Mouse (Mus musculus): Measurements from ENCODE around the gene Itsn1. TPM values are rescaled to one million over a fixed set of nuclear protein-coding genes. Genes with fewer than 3 reads are reported as not detected.

Itsn1 gene
- total RNA-seq, 2 experiments from 2014 or later = 158 to 175 TPM

GRCm38 (mm10) chr16:91848505-91848904 lies 119.4 kb downstream of the Itsn1 start:
- DNase-seq = no peak

GRCm38 (mm10) chr16:91848906-91849603 lies 120.0 kb downstream of the Itsn1 start:
- DNase-seq = no peak

GRCm38 (mm10) chr16:91850175-91850574 lies 121.1 kb downstream of the Itsn1 start:
- no peak for DNase-seq

DNA sequence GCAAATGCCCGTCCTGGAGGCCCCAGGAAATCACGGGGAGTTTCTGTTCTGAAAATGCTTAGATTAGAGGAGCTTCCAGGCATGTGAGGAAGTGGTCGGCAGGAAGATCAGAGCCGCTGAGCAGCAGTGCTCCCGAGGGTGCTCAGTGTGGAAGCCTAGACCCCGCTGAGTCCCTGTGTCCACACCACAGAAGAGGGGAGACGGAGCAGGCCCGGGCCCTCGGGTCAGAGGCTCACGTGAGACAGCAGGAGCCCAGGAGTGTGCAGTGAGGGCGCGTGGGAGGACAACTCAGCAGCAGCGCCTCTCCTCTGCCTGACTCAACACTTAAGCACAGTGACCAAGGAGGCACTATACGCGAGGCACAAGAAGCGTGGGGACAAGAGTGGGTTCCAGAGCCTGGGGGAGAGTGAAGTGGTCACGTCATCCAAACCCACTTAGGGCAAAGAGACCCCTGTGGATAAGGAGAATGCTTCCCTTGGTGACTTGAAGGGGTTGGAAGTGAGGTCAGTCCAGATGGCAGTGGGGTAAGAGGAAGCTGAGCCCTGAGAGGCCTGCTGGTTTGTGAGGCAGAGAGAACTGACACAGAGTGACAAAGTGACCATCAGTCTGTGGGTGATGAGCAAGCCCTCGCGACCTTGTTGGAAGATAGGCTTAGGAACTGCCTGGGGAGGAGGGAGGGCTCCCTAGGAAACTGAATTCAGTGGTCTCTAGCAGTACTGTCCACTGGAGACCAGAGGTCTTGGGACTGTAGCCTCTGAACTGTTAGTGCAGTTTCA lies 122.6 kb downstream of the Itsn1 start:
- no peak for DNase-seq

- no peak for DNase-seq
These were observed 123.7 kb downstream of the Itsn1 start for GRCm38 (mm10) chr16:91852753-91853152.

DNA sequence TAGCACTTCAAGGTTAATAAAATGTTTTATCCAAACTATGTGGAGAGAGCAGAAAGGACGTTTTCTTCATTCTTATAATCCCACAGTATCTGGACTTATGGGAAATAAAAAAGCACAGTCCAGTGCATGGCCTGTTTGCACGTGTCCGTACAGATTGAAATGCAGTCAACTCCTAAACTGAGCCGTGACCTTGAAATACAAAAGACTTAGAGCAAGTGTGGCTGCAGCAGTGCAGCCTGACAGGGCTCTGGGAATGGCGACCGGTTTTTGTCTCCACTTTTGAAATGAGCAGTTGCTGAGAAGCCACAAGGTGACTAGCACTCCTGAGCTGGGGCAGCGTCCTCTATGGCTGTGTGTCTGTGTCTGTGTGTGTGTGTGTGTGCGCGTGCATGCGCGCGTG lies 124.1 kb downstream of the Itsn1 start:
- DNase-seq = no peak

GRCm38 (mm10) chr16:91858695-91859094 lies 129.6 kb downstream of the Itsn1 start:
- no peak for DNase-seq

DNA sequence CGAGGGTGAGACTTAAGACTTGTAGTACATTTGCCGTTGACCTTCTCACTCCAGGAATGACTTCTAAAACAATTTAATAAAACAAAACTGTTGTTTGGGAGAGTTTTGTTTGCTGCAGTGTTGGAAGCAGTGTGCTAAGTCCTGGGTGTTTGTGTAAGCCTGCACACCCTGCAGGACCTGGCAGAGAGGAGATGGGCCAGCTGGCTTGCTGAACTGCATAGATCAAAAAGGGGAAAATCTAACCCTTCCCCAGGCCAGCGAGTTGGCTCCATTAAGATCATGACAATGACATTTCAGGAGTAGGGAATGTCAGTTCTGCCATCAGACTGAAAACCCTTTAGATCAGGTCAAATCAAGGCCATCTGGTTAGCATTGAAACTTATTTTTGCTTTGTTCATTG lies 130.1 kb downstream of the Itsn1 start:
- no peak for DNase-seq

DNA sequence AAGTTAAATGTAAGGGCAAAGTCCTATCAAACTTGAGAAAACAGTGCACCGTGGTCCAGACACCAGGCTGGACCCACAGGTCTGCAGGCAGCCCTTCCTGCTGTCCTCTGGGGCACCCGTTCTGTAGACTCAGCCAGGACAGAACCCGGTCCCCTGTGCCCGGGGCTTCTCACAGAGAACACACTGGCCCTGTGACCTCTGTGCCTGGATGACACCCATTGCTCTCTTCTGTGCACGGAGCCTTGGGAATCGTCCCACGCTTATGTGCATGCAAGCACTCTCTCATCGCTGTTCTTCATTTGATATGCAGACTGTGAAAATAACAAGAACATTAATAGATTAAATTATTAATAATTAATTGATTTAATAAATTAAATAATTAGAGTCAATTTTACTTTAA lies 130.9 kb downstream of the Itsn1 start:
- no peak for DNase-seq

GRCm38 (mm10) chr16:91860471-91861125 lies 131.5 kb downstream of the Itsn1 start:
- no peak for DNase-seq

- peak in 1 of 2 experiments; percentile 55 for DNase-seq
These were observed 132.8 kb downstream of the Itsn1 start for GRCm38 (mm10) chr16:91861784-91862371.

DNA sequence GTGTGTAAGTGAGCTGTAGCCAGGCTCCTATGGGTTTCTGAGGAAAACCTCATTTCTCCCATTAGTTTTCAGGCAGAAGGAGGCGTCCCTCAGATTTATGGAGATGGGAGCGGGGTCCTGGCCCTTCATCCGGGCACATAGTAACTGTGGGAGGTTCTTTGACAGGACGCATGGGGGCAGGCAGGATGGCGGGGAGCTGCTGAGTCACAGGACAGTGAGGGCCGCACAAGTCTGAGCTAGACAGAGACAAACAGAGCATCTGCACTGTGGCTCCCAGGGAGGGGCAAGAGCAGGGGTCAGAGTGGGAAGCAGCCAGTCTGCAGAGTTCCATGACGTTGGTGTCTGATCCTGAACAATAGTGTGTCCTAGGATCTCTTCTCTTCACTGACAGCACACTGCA lies 133.8 kb downstream of the Itsn1 start:
- no peak for DNase-seq

DNA sequence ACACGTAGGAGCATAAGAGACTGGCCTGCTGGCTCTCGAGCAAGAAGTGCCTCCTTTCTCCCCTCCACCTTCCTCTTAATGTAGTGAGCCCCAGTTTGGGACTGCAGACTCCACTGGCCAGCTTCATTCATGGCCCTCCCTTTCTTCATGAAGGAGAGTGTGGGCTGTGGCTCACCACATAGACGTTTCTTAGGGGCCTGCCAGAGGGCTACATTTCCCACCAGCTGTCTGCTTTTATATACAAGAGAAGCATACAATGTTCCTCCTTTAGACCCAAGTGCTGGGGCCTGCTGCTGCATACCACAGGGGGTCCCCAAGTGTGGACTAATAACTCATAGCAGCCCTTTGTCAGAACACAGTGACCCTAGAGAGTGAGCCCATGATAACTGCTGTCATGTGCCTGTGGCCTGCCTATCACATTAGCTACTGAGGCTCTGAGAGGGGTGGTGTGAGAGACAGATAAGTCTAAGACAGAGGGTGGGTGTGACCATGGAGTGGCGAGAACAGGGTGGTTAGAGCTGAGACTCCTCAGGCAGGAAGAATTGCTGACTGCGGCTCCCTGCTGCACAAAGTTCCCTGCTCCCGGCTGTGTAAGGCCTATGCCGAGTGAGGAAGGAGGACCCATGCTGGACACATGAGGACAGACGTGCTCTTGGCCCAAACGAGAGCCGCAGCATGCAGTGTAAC lies 135.7 kb downstream of the Itsn1 start:
- no peak for DNase-seq

DNA sequence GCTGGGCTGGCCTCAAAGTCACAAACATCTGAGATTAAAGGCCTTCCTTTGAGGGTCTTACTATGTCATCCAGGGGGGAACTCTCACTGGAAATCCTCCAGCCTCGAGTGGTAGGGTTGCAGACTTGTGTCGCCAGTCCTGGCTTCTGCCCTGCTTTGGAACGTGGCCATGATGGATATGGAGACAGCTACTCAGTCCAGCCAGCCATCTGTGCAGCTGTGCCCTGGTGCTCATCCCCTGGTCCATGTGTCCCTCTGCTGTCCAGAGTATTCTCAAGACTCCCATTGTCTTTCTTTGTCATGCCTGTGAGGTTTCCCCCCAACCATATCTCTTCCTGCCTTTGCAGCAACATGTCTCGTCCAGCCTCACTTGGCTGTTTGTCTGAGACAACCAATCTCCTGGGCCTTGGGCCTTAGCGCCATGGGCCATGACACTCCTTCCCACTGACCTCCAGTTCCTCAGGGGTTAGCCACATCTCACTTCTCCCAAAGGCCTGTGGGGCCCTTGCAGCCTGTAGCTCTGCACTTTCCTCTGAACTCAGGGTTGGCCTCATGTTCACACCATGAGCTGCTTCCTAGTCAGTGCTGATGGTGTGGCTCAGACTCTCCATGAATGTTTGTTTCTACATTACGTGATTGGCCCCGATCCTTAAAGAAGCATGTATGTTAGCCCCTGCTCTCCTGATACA lies 136.6 kb downstream of the Itsn1 start:
- no peak for DNase-seq

DNA sequence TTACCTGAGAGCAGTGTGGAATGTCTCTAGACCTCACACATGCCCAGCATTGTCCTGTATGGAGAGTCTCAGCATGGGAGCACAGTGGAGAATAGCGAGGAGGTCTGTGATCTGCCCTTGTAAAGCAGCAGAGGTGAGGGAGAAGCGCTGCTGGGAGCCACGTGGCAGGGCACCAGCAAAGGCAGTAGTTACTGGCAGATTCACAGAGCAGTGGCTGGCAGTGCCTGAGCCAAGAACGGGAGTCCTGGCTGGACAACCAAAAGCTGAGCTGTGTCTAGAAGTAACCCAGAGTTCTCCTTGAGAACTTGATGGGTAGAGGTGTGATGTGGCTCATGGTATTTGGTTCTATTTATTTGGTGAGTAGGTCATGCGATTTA lies 137.2 kb downstream of the Itsn1 start:
- DNase-seq = no peak

DNA sequence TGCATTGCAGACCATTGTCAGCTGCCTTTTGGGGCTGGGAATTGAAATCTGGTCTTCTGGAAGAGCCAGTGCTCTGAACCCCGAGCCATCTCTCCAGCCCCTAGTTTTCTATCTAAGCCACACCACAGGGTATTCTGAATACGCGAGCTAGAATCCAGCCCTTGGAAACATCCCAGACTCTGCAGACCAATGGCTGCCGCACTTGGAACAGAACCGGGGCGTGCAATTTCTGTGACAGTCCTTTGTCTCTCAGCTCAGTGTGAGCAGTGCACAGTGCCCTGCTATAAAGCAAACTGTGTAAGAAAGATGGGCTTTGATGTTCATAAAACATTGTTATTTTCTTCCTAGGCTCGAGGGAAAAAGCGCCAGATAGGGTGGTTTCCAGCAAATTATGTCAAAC lies 138.6 kb downstream of the Itsn1 start:
- DNase-seq = no peak

DNA sequence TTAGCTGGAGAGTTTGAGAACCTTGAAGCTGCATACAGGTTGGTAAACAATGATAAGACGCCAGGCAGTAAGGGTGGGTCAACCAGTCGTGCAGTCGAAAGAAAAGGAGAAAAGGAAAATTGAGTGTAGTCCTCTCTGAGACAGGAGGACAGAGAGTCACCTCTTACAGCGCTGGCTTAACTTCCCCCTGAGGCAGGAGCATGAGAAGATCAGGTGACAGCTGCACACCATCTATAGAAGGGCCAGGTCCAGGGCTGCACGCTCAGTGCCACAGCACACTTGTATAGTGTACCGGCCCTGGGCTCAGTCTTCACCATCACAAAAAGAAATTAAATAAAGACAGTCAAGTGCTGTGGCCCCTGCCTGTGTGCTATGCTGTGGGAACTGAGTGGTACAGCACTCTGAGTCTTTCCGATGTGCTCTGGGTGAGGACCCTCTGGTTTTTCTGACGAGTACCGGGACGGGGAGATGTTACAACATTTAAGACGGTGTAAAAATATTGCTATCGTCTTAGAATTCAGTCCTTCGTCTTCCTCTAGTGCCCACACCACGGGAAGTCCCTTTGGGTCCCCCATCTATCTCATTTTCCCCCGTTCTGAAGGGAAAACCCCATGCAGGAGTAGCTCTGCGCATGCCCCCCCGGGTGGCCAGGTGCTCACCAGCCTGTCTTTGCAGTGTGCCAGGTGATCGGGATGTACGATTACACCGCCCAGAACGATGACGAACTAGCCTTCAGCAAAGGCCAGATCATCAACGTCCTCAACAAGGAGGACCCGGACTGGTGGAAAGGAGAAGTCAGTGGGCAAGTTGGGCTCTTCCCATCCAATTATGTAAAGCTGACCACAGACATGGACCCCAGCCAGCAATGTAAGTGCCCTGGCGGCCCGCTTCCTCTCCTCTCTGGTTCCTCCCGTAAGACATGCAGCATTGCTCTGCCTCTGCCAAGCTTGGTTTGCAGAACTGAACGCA lies 140.1 kb downstream of the Itsn1 start:
- no peak for DNase-seq

DNA sequence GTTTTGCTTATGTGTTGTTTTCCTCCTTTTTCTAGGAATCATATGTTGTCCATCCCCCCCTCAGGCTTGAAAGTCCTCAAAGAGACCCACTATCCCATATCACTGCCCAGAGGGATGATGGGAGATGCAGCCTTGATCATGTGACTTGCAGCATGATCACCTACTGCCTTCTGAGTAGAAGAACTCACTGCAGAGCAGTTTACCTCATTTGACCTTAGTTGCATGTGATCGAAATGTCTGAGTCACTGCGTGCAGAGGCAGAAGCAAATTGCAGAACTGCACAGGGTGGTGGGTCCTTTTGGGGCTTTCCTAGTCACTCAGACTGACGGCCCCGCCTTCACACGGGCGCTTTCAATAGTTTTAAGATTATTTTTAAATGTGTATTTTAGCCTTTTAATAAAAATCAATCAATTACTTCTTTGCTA lies 141.1 kb downstream of the Itsn1 start:
- no peak for DNase-seq

DNA sequence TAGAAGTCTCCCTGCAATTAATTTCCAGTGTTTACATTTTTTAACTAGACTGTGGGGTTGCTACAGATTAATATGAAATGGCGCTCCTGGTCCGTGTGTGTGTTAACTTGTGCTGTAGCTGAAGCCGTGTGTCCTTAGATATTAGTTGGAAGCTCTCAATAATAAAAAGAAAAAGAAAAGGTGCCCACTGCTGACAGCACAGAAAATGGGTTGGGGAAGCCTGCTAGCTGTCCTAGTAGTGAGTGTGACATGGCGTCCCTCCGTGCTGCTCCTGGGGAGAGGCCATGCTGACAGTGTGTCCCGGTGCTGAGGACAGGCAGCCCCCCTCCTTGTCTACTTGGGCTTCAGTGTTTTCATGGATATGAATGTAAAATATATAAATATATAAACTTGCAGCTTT lies 142.1 kb downstream of the Itsn1 start:
- no peak for DNase-seq

- no peak for DNase-seq
These were observed 144.6 kb downstream of the Itsn1 start for GRCm38 (mm10) chr16:91873695-91874094.
